Mouse (Mus musculus) hindbrain, embryonic 14.5 days (tissue): ENCODE measurements around the gene Large2. TPM values are rescaled to one million over a fixed set of nuclear protein-coding genes. Genes with fewer than 3 reads are reported as not detected.

ENCODE experiments used
- ATAC-seq: fragments of 200-750 bp; cut with Nextera tagmentation; 2 replicates; pipeline ENCODE4 v1.8.0; 2017; ENCODE audit warnings: moderate number of reproducible peaks, mild to moderate bottlenecking, moderate TSS enrichment, moderate library complexity; ENCODE audit not compliant: low FRiP score
- DNase-seq: peaks from one replicate; pipeline ENCODE4 v3.0.0-alpha.2; 2015; ENCODE audit warnings: low spot score
- H3K27ac ChIP-seq: fragments of 300-500 bp; sonication (generic); 2 replicates; pipeline ENCODE4 v1.5.1; 2014; ENCODE audit warnings: mild to moderate bottlenecking, moderate library complexity
- H3K27me3 ChIP-seq: fragments of 300-500 bp; sonication (generic); 2 replicates; pipeline ENCODE4 v1.6.1; 2014; ENCODE audit warnings: mild to moderate bottlenecking, low read length, mixed read lengths; ENCODE audit not compliant: control insufficient read depth, insufficient read depth
- H3K36me3 ChIP-seq: fragments of 300-500 bp; sonication (generic); replicated peaks from 2 replicates; pipeline ENCODE4 v1.6.1; 2014; ENCODE audit not compliant: control insufficient read depth, insufficient read depth
- H3K4me1 ChIP-seq: fragments of 300-500 bp; sonication (generic); replicated peaks from 2 replicates; pipeline ENCODE4 v1.6.1; 2014; ENCODE audit warnings: antibody characterized with exemption, low read length, mixed read lengths; ENCODE audit not compliant: control insufficient read depth, insufficient read depth
- H3K4me2 ChIP-seq: fragments of 300-500 bp; sonication (generic); replicated peaks from 2 replicates; pipeline ENCODE4 v1.6.1; 2014; ENCODE audit warnings: mild to moderate bottlenecking, moderate library complexity
- H3K4me3 ChIP-seq: fragments of 300-500 bp; sonication (generic); replicated peaks from 2 replicates; pipeline ENCODE4 v1.5.1; 2014; ENCODE audit warnings: mild to moderate bottlenecking, low read length
- H3K9ac ChIP-seq: fragments of 300-500 bp; sonication (generic); 2 replicates; pipeline ENCODE4 v1.6.1; 2014
- H3K9me3 ChIP-seq: fragments of 300-500 bp; sonication (generic); 2 replicates; pipeline ENCODE4 v1.6.1; 2016; ENCODE audit warnings: low read length; ENCODE audit not compliant: control insufficient read depth
- WGBS: fragments of 180-500 bp; shearing (Covaris S2); extraction: QIAGEN DNeasy Blood & Tissue Kit; methylation state at CpG from one replicate; pipeline ENCODE4 v1.1.7; 2014; 5-methylcytosine and 5-hydroxymethylcytosine counted together
- polyA plus RNA-seq: library from polyadenylated mRNA; unstranded; fragments of >200 nt; fragmentation: Nextera tagmentation; extraction: Ambion mirVana; gene quantifications from 2 replicates; pipeline ENCODE4 v1.2.1, GENCODE M21; 2014

Large2 gene
- polyA plus RNA-seq, 1 experiment from 2014 or later, result 2.0 TPM

DNA sequence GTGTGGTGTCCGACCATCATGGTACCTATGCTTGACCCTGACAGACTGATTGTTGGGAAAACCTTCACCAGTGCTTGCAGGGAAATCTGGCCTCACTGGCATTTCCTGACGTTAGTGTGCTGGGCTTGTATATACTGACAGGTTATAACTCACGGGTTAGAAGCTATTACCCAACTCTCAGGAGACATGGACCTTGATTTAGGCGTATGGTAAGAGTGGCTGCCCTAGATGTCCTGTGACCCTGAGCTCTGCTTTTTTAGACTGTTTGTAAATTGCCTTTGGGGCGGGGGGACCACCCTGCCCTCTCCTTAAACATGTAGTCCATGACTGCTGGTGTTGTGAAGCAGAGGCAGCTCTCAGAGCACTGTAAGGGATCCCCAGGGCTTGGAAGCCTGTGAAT is 24.0 kb downstream of the Large2 start:
- ATAC-seq, result no peak
- peaks cover 62% of the 10 kb centered on the region for H3K36me3 ChIP-seq
- H3K9ac ChIP-seq, result no peak overlapping the region
- no peaks in the 10 kb centered on the region for H3K9me3 ChIP-seq
- no peak overlapping the region for H3K4me3 ChIP-seq
- H3K4me2 ChIP-seq, result no peak overlapping the region
- H3K27ac ChIP-seq, result no peak overlapping the region
- 77% methylated on average over 5 of the region's 5 CpGs for WGBS
- DNase-seq, result no peak
- no peaks in the 10 kb centered on the region for H3K4me1 ChIP-seq
- H3K27me3 ChIP-seq, result no peaks in the 10 kb centered on the region

DNA sequence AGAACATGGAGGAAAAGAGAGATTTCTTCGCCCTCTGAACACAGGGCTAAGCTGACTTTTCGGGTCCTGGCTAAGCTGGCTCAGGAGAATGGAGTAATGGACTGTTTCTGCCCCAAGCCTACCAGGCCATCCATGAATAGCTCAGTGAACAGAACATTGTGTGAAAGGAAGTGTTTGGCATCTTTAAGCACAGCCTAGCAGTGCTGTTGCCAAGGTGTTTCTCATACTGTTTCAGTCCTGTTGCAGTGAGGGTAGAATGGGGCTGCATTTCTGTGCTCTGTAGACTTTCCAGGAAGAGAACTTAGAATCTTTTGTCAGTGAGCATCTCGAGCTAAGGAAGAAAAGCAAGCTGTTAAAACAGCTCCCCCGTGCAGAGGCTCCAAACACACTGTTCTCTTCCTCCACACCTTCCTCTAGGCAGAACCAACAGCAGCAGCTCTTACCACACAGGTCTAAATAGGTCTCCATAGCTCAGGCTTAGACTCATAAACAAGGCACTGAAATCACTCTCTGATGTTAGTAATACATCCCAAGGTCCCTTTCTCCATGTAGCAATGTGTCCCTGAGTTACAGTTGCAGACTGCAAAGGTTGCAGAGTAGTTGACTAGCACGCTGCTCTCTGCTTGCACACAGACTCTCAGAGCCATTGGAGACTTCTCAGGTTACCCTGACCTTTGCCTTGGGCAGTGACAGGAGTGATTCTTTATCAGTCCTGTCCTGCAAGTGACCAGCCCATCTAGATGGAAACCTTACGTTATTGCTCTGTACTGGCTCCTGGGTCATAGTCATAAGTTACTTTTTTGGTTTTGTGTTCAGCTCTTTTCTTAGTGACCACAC is 24.9 kb downstream of the Large2 start:
- DNase-seq (no peak), ATAC-seq (no peak)
- Histone ChIP-seq H3K9ac (no peak overlapping the region), H3K27ac (peak overlapping the region; percentile 26), H3K9me3 (no peaks in the 10 kb centered on the region), H3K4me2 (no peak overlapping the region), H3K4me1 (no peaks in the 10 kb centered on the region), H3K36me3 (peaks cover 68% of the 10 kb centered on the region), H3K4me3 (no peak overlapping the region), H3K27me3 (no peaks in the 10 kb centered on the region)
- 74% methylated on average over 6 of the region's 6 CpGs for WGBS

DNA sequence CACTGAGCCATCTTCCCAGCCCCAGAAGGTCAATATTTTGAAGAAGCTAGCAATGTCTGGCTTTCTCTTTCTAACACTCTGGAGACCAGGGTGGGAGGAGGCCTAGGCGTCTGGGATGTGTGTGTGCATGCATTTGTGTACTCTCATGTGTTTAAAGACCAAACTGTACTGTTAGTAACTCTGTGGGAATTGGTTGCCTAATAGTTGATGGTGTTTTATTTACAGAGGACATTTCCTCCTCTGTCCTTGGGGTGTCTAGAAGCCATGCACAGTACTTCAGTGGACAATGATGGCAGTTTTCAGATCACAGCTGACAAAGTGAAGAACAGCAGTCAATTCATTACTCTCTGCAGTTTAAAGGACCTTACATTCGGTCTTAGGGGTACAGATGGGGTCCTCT is 27.5 kb downstream of the Large2 start:
- Histone ChIP-seq H3K9ac (no peak overlapping the region), H3K9me3 (no peaks in the 10 kb centered on the region), H3K27me3 (no peaks in the 10 kb centered on the region), H3K4me3 (no peak overlapping the region), H3K4me1 (no peaks in the 10 kb centered on the region), H3K4me2 (no peak overlapping the region), H3K27ac (no peak overlapping the region), H3K36me3 (peaks cover 70% of the 10 kb centered on the region)
- DNase-seq (no peak), ATAC-seq (no peak)
- WGBS, result 95% methylated on average over 2 of the region's 2 CpGs

DNA sequence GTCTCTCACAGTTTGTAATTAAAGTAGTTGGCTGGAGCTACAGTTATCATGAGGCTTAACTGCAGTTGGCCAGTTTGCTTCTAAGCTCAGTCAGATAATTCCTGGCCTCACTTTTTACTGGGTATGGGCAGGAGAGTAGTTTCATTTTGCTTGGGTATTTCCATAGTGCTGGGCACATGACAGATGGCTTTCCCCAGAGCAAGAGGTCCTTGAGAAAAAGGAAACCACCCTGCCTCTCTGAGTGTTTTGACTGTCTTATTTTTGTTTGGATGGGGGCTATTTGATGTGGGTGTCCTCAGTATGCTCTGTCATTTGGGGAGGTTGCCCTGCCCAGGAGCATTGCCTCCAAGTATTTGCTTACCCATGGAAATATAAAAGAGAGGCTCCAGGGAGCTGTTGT is 32.3 kb downstream of the Large2 start:
- no peaks in the 10 kb centered on the region for H3K9me3 ChIP-seq
- no peak for DNase-seq
- no peak overlapping the region for H3K27ac ChIP-seq
- no peak overlapping the region for H3K9ac ChIP-seq
- H3K4me2 ChIP-seq, result no peak overlapping the region
- no peaks in the 10 kb centered on the region for H3K4me1 ChIP-seq
- peaks cover 50% of the 10 kb centered on the region for H3K36me3 ChIP-seq
- ATAC-seq, result no peak
- H3K4me3 ChIP-seq, result no peak overlapping the region
- no peaks in the 10 kb centered on the region for H3K27me3 ChIP-seq

DNA sequence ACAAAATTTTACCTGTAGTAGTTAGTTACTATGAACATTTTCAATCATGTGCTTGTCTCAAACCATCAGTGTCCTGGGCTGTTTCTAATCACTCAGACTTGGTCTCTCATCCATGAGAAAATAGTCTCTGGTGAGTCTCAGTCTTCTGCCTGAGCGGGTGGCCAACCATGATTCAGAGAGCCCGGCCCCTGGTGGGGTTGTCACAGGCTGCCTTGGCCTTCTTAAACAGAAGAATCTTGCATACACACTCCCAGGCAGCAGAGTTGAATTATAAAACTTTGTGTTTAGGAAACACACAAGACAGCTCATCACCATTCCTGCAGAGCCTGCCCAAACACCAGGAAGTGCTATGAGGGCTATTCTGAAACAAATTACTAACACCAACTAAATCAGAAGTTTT is 42.8 kb downstream of the Large2 start:
- H3K36me3 ChIP-seq, result peaks cover 67% of the 10 kb centered on the region

DNA sequence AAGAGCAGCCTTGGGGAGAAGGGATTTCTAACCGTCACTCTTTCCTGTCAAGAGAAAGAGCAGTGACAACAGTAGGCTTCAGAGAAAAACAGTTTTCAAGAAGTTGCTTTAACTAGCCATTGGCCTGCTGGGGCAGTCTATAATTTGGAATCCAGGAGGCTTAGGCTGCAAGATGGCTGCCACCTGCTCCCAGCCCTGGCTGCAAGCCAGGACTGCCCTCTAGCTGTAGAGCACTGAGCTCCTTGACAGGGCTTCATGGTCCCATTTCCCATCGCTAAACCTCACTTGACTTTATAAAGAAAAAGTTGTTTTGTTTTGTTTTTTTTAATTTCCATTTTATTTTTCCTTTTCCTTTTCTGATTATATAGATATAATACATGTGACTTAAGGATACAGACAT is 43.3 kb downstream of the Large2 start:
- Histone ChIP-seq H3K9me3 (no peaks in the 10 kb centered on the region), H3K4me1 (no peaks in the 10 kb centered on the region), H3K4me3 (no peak overlapping the region), H3K36me3 (peaks cover 68% of the 10 kb centered on the region), H3K27ac (no peak overlapping the region), H3K4me2 (no peak overlapping the region), H3K27me3 (no peaks in the 10 kb centered on the region), H3K9ac (no peak overlapping the region)
- ATAC-seq, result no peak
- DNase-seq, result peak; percentile 64
- 80% methylated on average over 2 of the region's 2 CpGs for WGBS

More for the DNA sequence above, 42.8 kb downstream of the Large2 start:
- Histone ChIP-seq H3K9me3 (no peaks in the 10 kb centered on the region), H3K27ac (no peak overlapping the region), H3K9ac (no peak overlapping the region), H3K27me3 (no peaks in the 10 kb centered on the region), H3K4me2 (no peak overlapping the region), H3K4me1 (no peaks in the 10 kb centered on the region), H3K4me3 (no peak overlapping the region)
- DNase-seq, result no peak
- 95% methylated on average over 2 of the region's 2 CpGs for WGBS
- no peak for ATAC-seq

DNA sequence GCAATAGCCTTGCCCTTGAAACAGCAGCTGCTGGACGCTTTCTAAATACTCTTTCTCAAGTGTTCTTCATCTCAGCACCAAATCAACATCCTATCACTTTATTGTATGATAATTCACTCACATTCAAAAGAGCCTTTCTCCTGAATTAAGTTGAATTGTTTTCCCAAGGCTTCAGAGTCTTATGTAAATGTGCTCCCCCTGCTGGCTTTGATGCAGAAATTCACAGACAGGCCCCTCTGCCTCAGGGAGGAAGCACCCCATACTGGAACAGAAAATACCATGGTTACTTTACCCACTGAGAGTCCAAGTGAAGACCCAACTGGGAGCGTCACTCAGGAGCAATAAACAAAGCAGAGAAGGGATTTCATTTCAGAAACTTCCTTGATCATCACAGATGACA is 43.8 kb downstream of the Large2 start:
- Histone ChIP-seq H3K4me3 (no peak overlapping the region), H3K9ac (no peak overlapping the region), H3K27me3 (no peaks in the 10 kb centered on the region), H3K9me3 (no peaks in the 10 kb centered on the region), H3K4me1 (no peaks in the 10 kb centered on the region), H3K36me3 (peaks cover 68% of the 10 kb centered on the region), H3K27ac (no peak overlapping the region), H3K4me2 (no peak overlapping the region)
- ATAC-seq (no peak), DNase-seq (peak; percentile 72)
- 55% methylated on average over 2 of the region's 2 CpGs for WGBS

DNA sequence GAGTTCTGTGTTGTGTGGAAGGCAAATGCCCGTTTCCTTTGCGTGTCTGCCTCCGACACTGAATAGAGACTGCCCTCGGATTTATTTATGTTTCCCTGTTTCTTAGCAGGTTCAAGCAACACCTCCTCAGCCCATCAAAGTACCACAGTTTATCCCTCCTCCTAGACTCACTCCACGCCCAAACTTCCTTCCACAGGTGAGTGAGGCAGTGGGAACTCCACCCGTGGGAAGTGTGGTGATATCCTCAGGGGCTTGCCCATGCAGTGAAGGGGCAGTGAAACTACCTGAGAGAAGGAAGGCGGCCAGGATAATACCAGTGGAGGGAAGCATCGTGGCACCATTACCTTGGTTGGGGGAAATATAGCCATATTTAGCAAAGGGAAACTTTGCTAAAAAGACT is 46.5 kb downstream of the Large2 start:
- no peaks in the 10 kb centered on the region for H3K9me3 ChIP-seq

DNA sequence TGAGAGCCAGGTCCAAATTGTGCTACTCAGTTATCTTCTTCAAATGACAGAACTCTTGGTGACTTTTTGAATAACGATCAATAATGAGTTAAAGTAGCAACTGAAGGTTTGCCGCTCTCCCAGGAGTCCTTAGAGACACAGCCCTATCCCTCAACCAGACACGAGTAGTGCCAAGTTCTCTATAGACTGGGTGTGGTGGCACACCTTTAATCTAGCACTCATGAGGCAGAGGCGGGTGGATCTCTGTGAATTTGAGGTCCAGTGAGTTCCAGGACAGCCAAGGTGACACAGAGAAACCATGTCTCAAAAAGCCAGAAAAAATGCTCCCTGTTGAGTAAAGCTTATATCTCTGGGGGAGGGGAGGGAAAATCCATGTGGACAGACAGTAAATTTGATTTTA is 47.1 kb downstream of the Large2 start:
- peaks cover 66% of the 10 kb centered on the region for H3K36me3 ChIP-seq
- H3K4me3 ChIP-seq, result no peak overlapping the region
- no peak overlapping the region for H3K4me2 ChIP-seq
- no peaks in the 10 kb centered on the region for H3K4me1 ChIP-seq
- 94% methylated on average over 4 of the region's 4 CpGs for WGBS
- no peaks in the 10 kb centered on the region for H3K27me3 ChIP-seq
- ATAC-seq, result no peak
- no peak for DNase-seq
- no peak overlapping the region for H3K27ac ChIP-seq
- H3K9ac ChIP-seq, result no peak overlapping the region
- H3K9me3 ChIP-seq, result no peaks in the 10 kb centered on the region

More for the DNA sequence above, 46.5 kb downstream of the Large2 start:
- Histone ChIP-seq H3K27ac (no peak overlapping the region), H3K4me2 (no peak overlapping the region), H3K36me3 (peaks cover 69% of the 10 kb centered on the region), H3K27me3 (no peaks in the 10 kb centered on the region), H3K9ac (no peak overlapping the region), H3K4me1 (no peaks in the 10 kb centered on the region), H3K4me3 (no peak overlapping the region)
- DNase-seq (no peak), ATAC-seq (no peak)
- WGBS, result 95% methylated on average over 8 of the region's 8 CpGs

DNA sequence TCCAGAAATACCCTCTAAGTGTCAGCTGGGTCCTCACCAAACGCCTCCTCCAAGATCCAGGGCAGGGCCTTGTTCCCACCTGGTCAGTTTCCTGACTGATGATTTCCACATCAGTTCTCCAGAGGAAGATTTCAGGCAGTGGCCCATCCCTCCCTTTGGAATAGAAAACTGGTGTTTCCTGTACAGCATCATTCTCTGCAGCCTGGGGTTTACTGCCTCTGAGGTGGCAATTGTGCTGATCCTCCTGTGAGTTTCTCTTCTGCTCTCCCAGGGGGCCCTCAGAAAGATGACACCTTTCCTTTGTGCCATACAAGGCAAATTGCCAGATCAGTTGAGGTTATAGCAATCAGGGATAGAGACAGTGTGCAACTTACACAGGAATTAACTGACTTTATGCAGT is 48.4 kb downstream of the Large2 start:
- Histone ChIP-seq H3K4me2 (no peak overlapping the region), H3K36me3 (peaks cover 59% of the 10 kb centered on the region), H3K9ac (no peak overlapping the region), H3K9me3 (no peaks in the 10 kb centered on the region), H3K27ac (no peak overlapping the region), H3K4me3 (no peak overlapping the region), H3K4me1 (no peaks in the 10 kb centered on the region), H3K27me3 (no peaks in the 10 kb centered on the region)
- DNase-seq (no peak), ATAC-seq (no peak)
- WGBS, result 90% methylated on average over 1 of the region's 1 CpGs
